Mouse (Mus musculus) limb, embryonic 15.5 days (tissue): ENCODE measurements around the gene Adora2a. TPM values are rescaled to one million over a fixed set of nuclear protein-coding genes. Genes with fewer than 3 reads are reported as not detected.

Experiments used
- ATAC-seq: fragments of 200-750 bp; cut with Nextera tagmentation; 2 replicates; pipeline ENCODE4 v1.8.0; 2017; ENCODE audit warnings: low read depth, moderate TSS enrichment; ENCODE audit not compliant: insufficient number of reproducible peaks, low FRiP score, low TSS enrichment
- H3K27ac ChIP-seq: fragments of 300-500 bp; sonication (generic); 2 replicates; pipeline ENCODE4 v1.5.1; 2015; ENCODE audit warnings: moderate library complexity, mild to moderate bottlenecking, inconsistent platforms
- H3K27me3 ChIP-seq: fragments of 300-500 bp; sonication (generic); 2 replicates; pipeline ENCODE4 v1.6.1; 2015; ENCODE audit warnings: inconsistent platforms
- H3K36me3 ChIP-seq: fragments of 300-500 bp; sonication (generic); 2 replicates; pipeline ENCODE4 v1.6.1; 2015; ENCODE audit warnings: inconsistent platforms
- H3K4me1 ChIP-seq: fragments of 300-500 bp; sonication (generic); 2 replicates; pipeline ENCODE4 v1.6.1; 2015; ENCODE audit warnings: inconsistent platforms
- H3K4me2 ChIP-seq: fragments of 300-500 bp; sonication (generic); 2 replicates; pipeline ENCODE4 v1.6.1; 2015; ENCODE audit warnings: mild to moderate bottlenecking, inconsistent platforms
- H3K4me3 ChIP-seq: fragments of 300-500 bp; sonication (generic); 2 replicates; pipeline ENCODE4 v1.5.1; 2015; ENCODE audit warnings: mild to moderate bottlenecking, inconsistent platforms
- H3K9ac ChIP-seq: fragments of 300-500 bp; sonication (generic); 2 replicates; pipeline ENCODE4 v1.6.1; 2015; ENCODE audit warnings: inconsistent platforms
- H3K9me3 ChIP-seq: fragments of 300-500 bp; sonication (generic); 2 replicates; pipeline ENCODE4 v1.6.1; 2016; ENCODE audit warnings: inconsistent platforms
- WGBS: fragments of 180-500 bp; shearing (Covaris S2); methylation state at CpG from one replicate; pipeline ENCODE4 v1.1.7; 2015; 5-methylcytosine and 5-hydroxymethylcytosine counted together
- polyA plus RNA-seq: library from polyadenylated mRNA; unstranded; fragments of >200 nt; fragmentation: Nextera tagmentation; extraction: Ambion mirVana; gene quantifications from 2 replicates; pipeline ENCODE4 v1.2.1, GENCODE M21; 2015

Gene Adora2a
- polyA plus RNA-seq, 1 experiment from 2014 or later = 2.9 TPM

GRCm38 (mm10) chr10:75294926-75295325, 21.8 kb upstream of the Adora2a start:
- Histone ChIP-seq H3K9me3 (no peaks in the 10 kb centered on the region), H3K4me1 (peaks cover 6% of the 10 kb centered on the region), H3K9ac (no peak overlapping the region), H3K36me3 (peaks cover 36% of the 10 kb centered on the region), H3K27ac (no peak overlapping the region), H3K27me3 (no peaks in the 10 kb centered on the region), H3K4me2 (no peak overlapping the region), H3K4me3 (no peak overlapping the region)
- 55% methylated on average over 4 of the region's 4 CpGs for WGBS
- no peak for ATAC-seq

- ATAC-seq = no peak
- H3K36me3 ChIP-seq = peaks cover 50% of the 10 kb centered on the region
- no peak overlapping the region for H3K4me3 ChIP-seq
- WGBS = 94% methylated on average over 5 of the region's 5 CpGs
- no peaks in the 10 kb centered on the region for H3K9me3 ChIP-seq
- H3K27ac ChIP-seq = no peak overlapping the region
- no peak overlapping the region for H3K4me2 ChIP-seq
- no peak overlapping the region for H3K9ac ChIP-seq
- peaks cover 6% of the 10 kb centered on the region for H3K4me1 ChIP-seq
- H3K27me3 ChIP-seq = no peaks in the 10 kb centered on the region
These were observed 18.1 kb upstream of the Adora2a start for GRCm38 (mm10) chr10:75298608-75299007.

GRCm38 (mm10) chr10:75299785-75300418, 16.8 kb upstream of the Adora2a start:
- 43% methylated on average over 5 of the region's 5 CpGs for WGBS
- ATAC-seq = no peak
- H3K4me1 ChIP-seq = peaks cover 6% of the 10 kb centered on the region
- peaks cover 59% of the 10 kb centered on the region for H3K36me3 ChIP-seq
- no peaks in the 10 kb centered on the region for H3K27me3 ChIP-seq
- no peak overlapping the region for H3K27ac ChIP-seq
- H3K9ac ChIP-seq = no peak overlapping the region
- no peaks in the 10 kb centered on the region for H3K9me3 ChIP-seq
- no peak overlapping the region for H3K4me3 ChIP-seq
- no peak overlapping the region for H3K4me2 ChIP-seq

- Histone ChIP-seq H3K4me2 (no peak overlapping the region), H3K36me3 (peaks cover 58% of the 10 kb centered on the region), H3K9ac (no peak overlapping the region), H3K9me3 (no peaks in the 10 kb centered on the region), H3K27me3 (no peaks in the 10 kb centered on the region), H3K4me3 (no peak overlapping the region), H3K4me1 (peaks cover 6% of the 10 kb centered on the region), H3K27ac (no peak overlapping the region)
- ATAC-seq = no peak
- WGBS = 90% methylated on average over 12 of the region's 12 CpGs
These were observed 15.4 kb upstream of the Adora2a start for GRCm38 (mm10) chr10:75301195-75301806.

GRCm38 (mm10) chr10:75301937-75302336, 14.7 kb upstream of the Adora2a start:
- H3K9me3 ChIP-seq = no peaks in the 10 kb centered on the region
- no peaks in the 10 kb centered on the region for H3K27me3 ChIP-seq
- H3K4me2 ChIP-seq = no peak overlapping the region
- no peak overlapping the region for H3K27ac ChIP-seq
- H3K9ac ChIP-seq = no peak overlapping the region
- no peak overlapping the region for H3K4me3 ChIP-seq
- peaks cover 6% of the 10 kb centered on the region for H3K4me1 ChIP-seq
- 94% methylated on average over 4 of the region's 4 CpGs for WGBS
- peaks cover 60% of the 10 kb centered on the region for H3K36me3 ChIP-seq
- ATAC-seq = no peak

- no peaks in the 10 kb centered on the region for H3K27me3 ChIP-seq
These were observed 14.1 kb upstream of the Adora2a start for GRCm38 (mm10) chr10:75302536-75302935.

GRCm38 (mm10) chr10:75303324-75304048, 13.2 kb upstream of the Adora2a start:
- no peak for ATAC-seq
- Histone ChIP-seq H3K27ac (0 out of 2 replicates have a peak overlapping the region, but pooled peaks have one; percentile 19), H3K4me1 (peaks cover 6% of the 10 kb centered on the region), H3K4me2 (no peak overlapping the region), H3K9me3 (no peaks in the 10 kb centered on the region), H3K4me3 (no peak overlapping the region), H3K36me3 (peaks cover 75% of the 10 kb centered on the region), H3K27me3 (no peaks in the 10 kb centered on the region), H3K9ac (no peak overlapping the region)
- WGBS = 77% methylated on average over 8 of the region's 8 CpGs

More at GRCm38 (mm10) chr10:75302536-75302935, 14.1 kb upstream of the Adora2a start:
- WGBS = 85% methylated on average over 4 of the region's 4 CpGs
- Histone ChIP-seq H3K9ac (no peak overlapping the region), H3K4me2 (no peak overlapping the region), H3K9me3 (no peaks in the 10 kb centered on the region), H3K4me3 (no peak overlapping the region), H3K27ac (no peak overlapping the region), H3K36me3 (peaks cover 66% of the 10 kb centered on the region), H3K4me1 (peaks cover 6% of the 10 kb centered on the region)
- no peak for ATAC-seq

GRCm38 (mm10) chr10:75304049-75304405, 12.7 kb upstream of the Adora2a start:
- no peak overlapping the region for H3K4me2 ChIP-seq
- WGBS = 89% methylated on average over 5 of the region's 5 CpGs
- H3K27me3 ChIP-seq = no peaks in the 10 kb centered on the region
- 0 out of 2 replicates have a peak overlapping the region, but pooled peaks have one; percentile 19 for H3K27ac ChIP-seq
- peaks cover 6% of the 10 kb centered on the region for H3K4me1 ChIP-seq
- H3K9ac ChIP-seq = no peak overlapping the region
- no peak for ATAC-seq
- H3K9me3 ChIP-seq = no peaks in the 10 kb centered on the region
- H3K4me3 ChIP-seq = no peak overlapping the region
- H3K36me3 ChIP-seq = peaks cover 81% of the 10 kb centered on the region

- Histone ChIP-seq H3K27me3 (no peaks in the 10 kb centered on the region), H3K4me3 (no peak overlapping the region), H3K4me1 (peaks cover 4% of the 10 kb centered on the region), H3K9me3 (no peaks in the 10 kb centered on the region), H3K4me2 (no peak overlapping the region), H3K36me3 (peaks cover 85% of the 10 kb centered on the region), H3K27ac (no peak overlapping the region), H3K9ac (no peak overlapping the region)
- 74% methylated on average over 6 of the region's 6 CpGs for WGBS
- ATAC-seq = no peak
These were observed 12.3 kb upstream of the Adora2a start for GRCm38 (mm10) chr10:75304413-75304812.

GRCm38 (mm10) chr10:75307130-75307529, 9.5 kb upstream of the Adora2a start:
- WGBS = 91% methylated on average over 7 of the region's 7 CpGs
- Histone ChIP-seq H3K36me3 (peaks cover 91% of the 10 kb centered on the region), H3K9ac (no peak overlapping the region), H3K4me1 (no peaks in the 10 kb centered on the region), H3K4me3 (no peak overlapping the region), H3K4me2 (no peak overlapping the region), H3K27ac (no peak overlapping the region), H3K27me3 (no peaks in the 10 kb centered on the region), H3K9me3 (no peaks in the 10 kb centered on the region)
- ATAC-seq = no peak

GRCm38 (mm10) chr10:75312361-75312760, 4.3 kb upstream of the Adora2a start:
- Histone ChIP-seq H3K4me2 (no peak overlapping the region), H3K36me3 (peaks cover 56% of the 10 kb centered on the region), H3K27ac (no peak overlapping the region), H3K9ac (no peak overlapping the region), H3K9me3 (no peaks in the 10 kb centered on the region), H3K4me1 (peaks cover 17% of the 10 kb centered on the region), H3K4me3 (no peak overlapping the region), H3K27me3 (peaks cover 14% of the 10 kb centered on the region)
- no peak for ATAC-seq
- 64% methylated on average over 7 of the region's 7 CpGs for WGBS
